Mouse (Mus musculus): ENCODE results near the gene Snrpd3.

GRCm38 (mm10) chr10:75565436-75565835 lies 48.1 kb downstream of the Snrpd3 start:
- TF ChIP-seq CTCF (IDR thresholded peaks at IDR 0.05; ENCODE audit: low read depth) (no peak), EP300 (optimal IDR thresholded peaks at IDR 0.05) (no peak)
